Mouse (Mus musculus) liver, embryonic 14.5 days (tissue): ENCODE measurements around the gene Ell.

ENCODE experiments used
- CTCF ChIP-seq: IDR thresholded peaks from 2 replicates; pipeline ENCODE4 v1.5.1; 2016; ENCODE audit warnings: antibody characterized with exemption, low read depth, control low read depth
- EP300 ChIP-seq: IDR thresholded peaks from 2 replicates; pipeline ENCODE4 v1.6.1; 2016; ENCODE audit warnings: antibody characterized with exemption, low read depth

GRCm38 (mm10) chr8:70595811-70596210 is 56.6 kb downstream of the Ell start:
- TF ChIP-seq CTCF (no peak), EP300 (no peak)
